Mouse (Mus musculus) CH12.LX (cell line): ENCODE results near the gene Bicd2.

Experiments used
- BHLHE40 ChIP-seq: IDR thresholded peaks from 2 replicates; pipeline ENCODE4 v1.6.1; 2011; ENCODE audit warnings: mild to moderate bottlenecking, low read depth, low read length, improper control_type of control experiment
- CTCF ChIP-seq, 2 experiments: IDR thresholded peaks in 1 of 2; conservative IDR thresholded peaks in 1 of 2; 2 replicates each; pipeline ENCODE4 v1.5.1; 2011 to 2012; ENCODE audit warnings: low read depth in 2 of 2, low read length in 2 of 2, improper control_type of control experiment in 1 of 2, inconsistent platforms in 1 of 2, mild to moderate bottlenecking in 1 of 2, moderate library complexity in 1 of 2
- JUND ChIP-seq: conservative IDR thresholded peaks from 2 replicates; pipeline ENCODE4 v1.6.1; 2011; ENCODE audit warnings: low read depth, low read length, improper control_type of control experiment
- MAFK ChIP-seq: IDR thresholded peaks from 2 replicates; pipeline ENCODE4 v1.6.1; 2011; ENCODE audit warnings: low read length, improper control_type of control experiment; ENCODE audit not compliant: insufficient replicate concordance
- MAX ChIP-seq: IDR thresholded peaks from 2 replicates; pipeline ENCODE4 v1.6.1; 2011; ENCODE audit warnings: low read length, improper control_type of control experiment
- MYC ChIP-seq: IDR thresholded peaks from 2 replicates; pipeline ENCODE4 v1.6.1; 2011; ENCODE audit warnings: low read depth, mild to moderate bottlenecking, improper control_type of control experiment, low read length
- POLR2A ChIP-seq: IDR thresholded peaks from 2 replicates; pipeline ENCODE4 v1.6.1; 2011; ENCODE audit warnings: low read depth, mild to moderate bottlenecking, improper control_type of control experiment, low read length
- RAD21 ChIP-seq: IDR thresholded peaks from 2 replicates; pipeline ENCODE4 v1.6.1; 2011; ENCODE audit warnings: low read depth, mild to moderate bottlenecking, low read length, improper control_type of control experiment, moderate library complexity
- USF1 ChIP-seq: IDR thresholded peaks from 2 replicates; pipeline ENCODE4 v1.6.1; 2014; ENCODE audit warnings: low read depth, mild to moderate bottlenecking, inconsistent platforms, low read length, improper control_type of control experiment

- TF ChIP-seq JUND (no peak), USF1 (no peak), POLR2A (no peak), CTCF (conservative IDR thresholded peaks at IDR 0.05 in 1 of 2, IDR thresholded peaks at IDR 0.05 in 1 of 2; ENCODE audit: low read depth in 2 of 2, low read length in 2 of 2) (no peak), MAFK (no peak), RAD21 (no peak), MYC (no peak), BHLHE40 (no peak), MAX (no peak)
These were observed 3.2 kb downstream of the Bicd2 start for GRCm38 (mm10) chr13:49344567-49344966.
